Mouse (Mus musculus): ENCODE measurements around the gene Bap1. TPM values are rescaled to one million over a fixed set of nuclear protein-coding genes. Genes with fewer than 3 reads are reported as not detected.

Gene Bap1
- total RNA-seq (2023): 100 to 1,000 TPM; 112 to 121 TPM

DNA sequence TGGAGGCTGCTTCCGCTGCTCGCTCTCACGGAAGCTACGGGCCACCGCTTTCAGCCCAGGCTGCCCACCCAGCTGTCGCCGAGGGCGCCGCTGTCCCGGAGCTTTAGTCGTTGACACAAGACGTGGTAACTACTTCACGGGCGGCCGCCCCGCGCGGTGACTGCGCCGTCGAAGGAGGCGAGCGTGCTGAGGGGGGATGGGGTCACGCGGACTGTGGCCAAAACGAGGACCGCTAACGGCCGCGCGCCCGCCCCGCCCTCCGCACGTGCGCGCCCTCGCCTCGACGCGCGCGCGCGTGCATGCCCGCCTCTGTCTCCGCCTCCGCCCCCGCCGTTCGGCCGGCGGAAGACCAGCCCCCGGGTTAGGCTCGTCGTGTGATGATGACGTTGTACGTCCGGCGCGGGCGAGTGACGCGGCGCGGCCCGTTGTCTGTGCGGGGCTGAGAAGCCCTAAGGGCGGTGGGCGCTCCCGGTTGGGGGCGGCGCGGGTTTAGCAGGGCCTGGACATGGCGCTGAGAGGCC, at the start of gene Bap1, which contains the start of gene Phf7:
TSS of gene Bap1 (plus strand) at position 367 of the 521 bp plus-strand sequence.
TSS of gene Phf7 (minus strand) at position 234 of the 521 bp plus-strand sequence.

GRCm38 (mm10) chr14:31208084-31208483, 43.2 kb upstream of the Bap1 start, which contains the start of gene Tnnc1:
Gene Tnnc1 (plus strand): TSS chr14:31208312.

GRCm38 (mm10) chr14:31216846-31217245, 34.4 kb upstream of the Bap1 start, which contains the start of gene Nisch:
Gene Nisch (minus strand): TSS chr14:31216946.

GRCm38 (mm10) chr14:31217666-31218065, 33.6 kb upstream of the Bap1 start, which contains the start of gene Sema3g:
Gene Sema3g (plus strand): TSS chr14:31217860.

Other genes starting within 250 kb of the Bap1 start
- 100 to 1,000 TPM in 1 of 2 experiments, 10 to 100 TPM in 1; 98.0 to 122 TPM for gene Spcs1, start 249.8 kb upstream of the Bap1 start, total RNA-seq (2023)
- 10 to 100 TPM; 79.8 to 85.7 TPM for gene Pbrm1, start 232.3 kb upstream of the Bap1 start, total RNA-seq (2023)
- gene Gnl3, start 232.3 kb upstream of the Bap1 start, total RNA-seq (2023): 100 to 1,000 TPM; 279 to 306 TPM
- 10 to 100 TPM; 49.3 to 61.1 TPM for gene Smim4, start 122.5 kb upstream of the Bap1 start, total RNA-seq (2023)
- 1 to 10 TPM; 1.2 to 2.0 TPM for gene Nt5dc2, start 120.4 kb upstream of the Bap1 start, total RNA-seq (2023)
- gene Stab1, start 82.8 kb upstream of the Bap1 start, total RNA-seq (2023): 1 to 10 TPM in 1 of 2 experiments, under 1 TPM in 1; 0.61 to 2.3 TPM
- not detected for gene Tnnc1, start 43.1 kb upstream of the Bap1 start, total RNA-seq (2023)
- gene Nisch, start 34.5 kb upstream of the Bap1 start, total RNA-seq (2023): 100 to 1,000 TPM; 430 to 445 TPM
- gene Sema3g, start 33.6 kb upstream of the Bap1 start, total RNA-seq (2023): not detected
- gene Phf7, start 133 bp upstream of the Bap1 start, total RNA-seq (2023): 10 to 100 TPM; 10.6 to 11.0 TPM
- gene Dnah1, start 72.4 kb downstream of the Bap1 start, total RNA-seq (2023): not detected
- gene Capn7, start 85.2 kb downstream of the Bap1 start, total RNA-seq (2023): 10 to 100 TPM; 47.2 to 50.2 TPM
- gene Sh3bp5, start 184.6 kb downstream of the Bap1 start, total RNA-seq (2023): 10 to 100 TPM; 69.8 to 78.7 TPM
- gene Eaf1, start 242.9 kb downstream of the Bap1 start, total RNA-seq (2023): 10 to 100 TPM; 33.5 to 48.4 TPM
- gene Mettl6, start 243.6 kb downstream of the Bap1 start, total RNA-seq (2023): 10 to 100 TPM; 48.6 to 52.8 TPM